Mouse (Mus musculus) adrenal gland (tissue): ENCODE measurements around the gene Papolb.

Experiments
- intact Hi-C: fragments of 180-260 bp; cut with DNase I; formaldehyde crosslinking; loops from one replicate; pipeline ENCODE4 v1.15.1; 2025

Papolb gene

DNA sequence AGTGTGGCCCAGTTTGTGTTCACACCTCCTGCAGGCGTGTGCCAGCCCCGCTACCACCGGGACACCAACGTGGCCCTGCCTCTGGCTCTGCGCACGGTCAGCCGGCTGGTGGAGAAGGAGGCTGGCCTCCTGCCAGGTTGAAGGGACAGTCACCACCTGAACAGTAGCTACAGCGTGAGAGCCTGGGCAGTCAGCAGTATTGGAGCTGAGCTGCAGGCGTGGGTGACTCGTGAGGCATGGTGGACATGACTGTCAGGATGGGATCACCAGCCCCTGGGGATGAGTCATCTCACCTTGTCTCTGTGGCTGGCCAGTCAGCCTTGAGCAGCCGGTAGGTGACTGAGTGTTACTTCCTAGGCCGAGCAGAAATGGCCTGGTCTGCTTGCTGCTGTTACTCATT is 52.5 kb downstream of the Papolb start:
- intact Hi-C loops, result loop anchor here (5.0 kb wide), 1 partner anchor 150 kb away; the partner anchor contains the start of gene Wipi2
